Mouse (Mus musculus) frontal cortex, adult (tissue): ENCODE measurements at regions not wholly inside any gene's neighbourhood (a gene's known extent, or its start where the extent isn't known, plus 50 kb on each side); places are given as distances from the start of the nearest gene placed in this dataset.

Experiments
- ATAC-seq: cut with Nextera tagmentation; 2 replicates; pipeline ENCODE4 v1.9.2; 2017; ENCODE audit warnings: mild to moderate bottlenecking, moderate library complexity, mixed read lengths; ENCODE audit not compliant: low TSS enrichment

GRCm38 (mm10) chr13:99847531-99847930, 53.4 kb downstream of the Cartpt start:
- no peak for ATAC-seq

- peak; percentile 97 for ATAC-seq
These were observed 58.3 kb downstream of the Cartpt start for GRCm38 (mm10) chr13:99842626-99843025.

GRCm38 (mm10) chr13:99839446-99839845, 61.4 kb downstream of the Cartpt start:
- ATAC-seq: no peak

GRCm38 (mm10) chr13:99837772-99838425, 63.0 kb downstream of the Cartpt start:
- ATAC-seq: peak; percentile 88

GRCm38 (mm10) chr13:99837180-99837579, 63.7 kb downstream of the Cartpt start:
- ATAC-seq: 0 out of 2 replicates have a peak, but pooled peaks have one; percentile 22

GRCm38 (mm10) chr13:99836586-99836985, 64.3 kb downstream of the Cartpt start:
- ATAC-seq: no peak

- no peak for ATAC-seq
These were observed 65.4 kb downstream of the Cartpt start for GRCm38 (mm10) chr13:99835518-99835917.

- peak; percentile 99 for ATAC-seq
These were observed 70.7 kb downstream of the Cartpt start for GRCm38 (mm10) chr13:99830080-99830724.

GRCm38 (mm10) chr13:99827573-99827972, 73.3 kb downstream of the Cartpt start:
- no peak for ATAC-seq

- no peak for ATAC-seq
These were observed 76.3 kb downstream of the Cartpt start for GRCm38 (mm10) chr13:99824625-99825024.

- no peak for ATAC-seq
These were observed 84.2 kb downstream of the Cartpt start for GRCm38 (mm10) chr13:99816666-99817065.

GRCm38 (mm10) chr13:99815786-99816185, 85.1 kb downstream of the Cartpt start:
- no peak for ATAC-seq

- no peak for ATAC-seq
These were observed 86.1 kb downstream of the Cartpt start for GRCm38 (mm10) chr13:99814801-99815200.

- no peak for ATAC-seq
These were observed 86.8 kb downstream of the Cartpt start for GRCm38 (mm10) chr13:99814033-99814556.

- no peak for ATAC-seq
These were observed 106.4 kb downstream of the Cartpt start for GRCm38 (mm10) chr13:99794448-99794847.

- ATAC-seq: peak; percentile 20; the same call in 1 of the 2 replicates
These were observed 107.0 kb downstream of the Cartpt start for GRCm38 (mm10) chr13:99793786-99794435.

- no peak for ATAC-seq
These were observed 107.9 kb downstream of the Cartpt start for GRCm38 (mm10) chr13:99793001-99793400.

- ATAC-seq: no peak
These were observed 109.9 kb downstream of the Cartpt start for GRCm38 (mm10) chr13:99790951-99791350.

GRCm38 (mm10) chr13:99787760-99788159, 113.1 kb downstream of the Cartpt start:
- ATAC-seq: peak; percentile 55; the same call in 1 of the 2 replicates

GRCm38 (mm10) chr13:99785427-99785826, 115.5 kb downstream of the Cartpt start:
- ATAC-seq: no peak

- ATAC-seq: peak; percentile 59
These were observed 116.6 kb downstream of the Cartpt start for GRCm38 (mm10) chr13:99784314-99784713.

- ATAC-seq: no peak
These were observed 117.8 kb downstream of the Cartpt start for GRCm38 (mm10) chr13:99782883-99783721.
